Mouse (Mus musculus): ENCODE measurements around the gene Prkg1. TPM values are rescaled to one million over a fixed set of nuclear protein-coding genes. Genes with fewer than 3 reads are reported as not detected.

The Prkg1 gene
- polyA plus RNA-seq, 1 experiment from 2014 or later, result 10.3 TPM

- no peak for ATAC-seq (ENCODE audit: low read depth)
- H3K9me3 ChIP-seq (ENCODE audit: control insufficient read depth, low read length), result no peaks in the 10 kb centered on the region
- H3K4me2 ChIP-seq (ENCODE audit: low read depth, low read length), result no peak overlapping the region
- no peaks in the 10 kb centered on the region for H3K36me3 ChIP-seq (ENCODE audit: control insufficient read depth, insufficient read depth, low read length)
- H3K27me3 ChIP-seq (ENCODE audit: control insufficient read depth, insufficient read depth, low read length), result no peaks in the 10 kb centered on the region
- H3K4me3 ChIP-seq (ENCODE audit: low read depth, low read length), result no peak overlapping the region
- no peak overlapping the region for H3K27ac ChIP-seq (ENCODE audit: low read depth, low read length)
- WGBS, result 83% methylated on average over 6 of the region's 6 CpGs
- H3K9ac ChIP-seq (replicated peaks; ENCODE audit: low read depth, low read length), result no peak overlapping the region
- H3K4me1 ChIP-seq (ENCODE audit: control insufficient read depth, insufficient read depth, low read length), result no peaks in the 10 kb centered on the region
Observed at GRCm38 (mm10) chr19:31698916-31699315, 65.9 kb downstream of the Prkg1 start.

DNA sequence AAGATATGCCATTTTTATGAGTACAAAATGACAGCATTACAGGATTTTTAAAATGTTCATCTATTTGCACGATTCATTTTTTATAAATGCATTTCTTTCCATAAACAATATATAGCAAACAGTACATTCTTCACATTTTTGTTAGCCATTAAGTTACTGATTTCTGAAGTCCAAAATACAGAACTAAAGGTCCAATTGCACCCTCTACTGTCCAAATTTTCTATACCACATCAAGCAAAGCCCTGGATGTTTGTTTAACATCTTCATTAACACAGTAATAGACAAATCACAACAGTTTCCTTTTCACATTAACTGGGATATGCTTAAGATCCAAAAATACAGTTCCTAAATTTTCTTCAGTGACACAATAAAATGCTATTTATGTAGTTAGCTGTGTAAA is 84.0 kb downstream of the Prkg1 start:
- no peak overlapping the region for H3K27ac ChIP-seq (ENCODE audit: low read depth, low read length)
- H3K9me3 ChIP-seq (ENCODE audit: control insufficient read depth, low read length), result no peaks in the 10 kb centered on the region
- H3K4me1 ChIP-seq (ENCODE audit: control insufficient read depth, insufficient read depth, low read length), result no peaks in the 10 kb centered on the region
- no peak overlapping the region for H3K4me3 ChIP-seq (ENCODE audit: low read depth, low read length)
- WGBS, result 33% methylated on average over 1 of the region's 1 CpGs
- H3K27me3 ChIP-seq (ENCODE audit: control insufficient read depth, insufficient read depth, low read length), result no peaks in the 10 kb centered on the region
- H3K4me2 ChIP-seq (ENCODE audit: low read depth, low read length), result no peak overlapping the region
- ATAC-seq (ENCODE audit: low read depth), result no peak
- H3K9ac ChIP-seq (replicated peaks; ENCODE audit: low read depth, low read length), result no peak overlapping the region
- no peaks in the 10 kb centered on the region for H3K36me3 ChIP-seq (ENCODE audit: control insufficient read depth, insufficient read depth, low read length)

DNA sequence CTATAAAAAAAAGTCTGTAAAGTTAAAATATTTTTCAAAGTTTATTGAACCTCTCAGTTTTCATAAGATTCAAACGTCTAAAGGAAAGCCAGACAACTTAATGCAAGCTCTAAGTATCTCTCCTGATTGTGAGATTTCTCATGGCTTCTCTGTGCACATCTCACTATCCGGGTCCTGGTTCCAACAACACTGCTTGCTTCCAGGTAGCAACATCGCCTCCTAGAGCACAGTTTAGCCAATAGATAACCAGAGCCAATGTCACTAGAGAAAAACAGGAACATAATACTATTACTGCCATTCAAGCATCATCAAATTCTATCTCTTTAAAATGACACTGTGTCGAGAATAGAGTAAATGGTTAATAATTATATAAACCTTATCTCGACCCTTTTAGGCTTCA is 86.5 kb downstream of the Prkg1 start:
- Histone ChIP-seq H3K4me1 (ENCODE audit: control insufficient read depth, insufficient read depth, low read length) (no peaks in the 10 kb centered on the region), H3K9ac (replicated peaks; ENCODE audit: low read depth, low read length) (no peak overlapping the region), H3K4me3 (ENCODE audit: low read depth, low read length) (no peak overlapping the region), H3K36me3 (ENCODE audit: control insufficient read depth, insufficient read depth, low read length) (no peaks in the 10 kb centered on the region), H3K27ac (ENCODE audit: low read depth, low read length) (no peak overlapping the region), H3K27me3 (ENCODE audit: control insufficient read depth, insufficient read depth, low read length) (no peaks in the 10 kb centered on the region), H3K9me3 (ENCODE audit: control insufficient read depth, low read length) (no peaks in the 10 kb centered on the region), H3K4me2 (ENCODE audit: low read depth, low read length) (no peak overlapping the region)
- ATAC-seq (ENCODE audit: low read depth), result no peak
- WGBS, result 46% methylated on average over 5 of the region's 5 CpGs

DNA sequence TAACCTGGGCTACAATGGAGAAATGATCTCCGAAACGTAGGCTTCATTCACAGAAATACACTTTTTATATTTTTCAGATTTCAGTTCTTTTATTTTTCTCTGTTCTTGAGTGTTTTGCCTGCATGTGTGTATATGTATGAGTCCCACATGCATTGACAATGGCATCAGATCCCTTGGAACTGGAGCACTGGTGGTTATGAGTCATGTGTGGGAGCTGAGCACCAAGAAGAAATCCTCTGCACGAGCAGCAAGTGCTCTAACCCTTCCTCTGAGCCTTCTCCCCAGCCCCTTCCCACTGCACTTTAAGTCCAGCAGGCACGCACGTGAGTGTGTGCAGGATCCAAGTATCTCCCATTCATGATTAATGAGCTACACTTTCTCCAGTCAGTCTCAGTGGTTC is 93.1 kb downstream of the Prkg1 start:
- no peaks in the 10 kb centered on the region for H3K27me3 ChIP-seq (ENCODE audit: control insufficient read depth, insufficient read depth, low read length)
- no peak overlapping the region for H3K9ac ChIP-seq (replicated peaks; ENCODE audit: low read depth, low read length)
- no peaks in the 10 kb centered on the region for H3K36me3 ChIP-seq (ENCODE audit: control insufficient read depth, insufficient read depth, low read length)
- no peaks in the 10 kb centered on the region for H3K9me3 ChIP-seq (ENCODE audit: control insufficient read depth, low read length)
- H3K27ac ChIP-seq (ENCODE audit: low read depth, low read length), result no peak overlapping the region
- H3K4me1 ChIP-seq (ENCODE audit: control insufficient read depth, insufficient read depth, low read length), result no peaks in the 10 kb centered on the region
- ATAC-seq (ENCODE audit: low read depth), result no peak
- H3K4me2 ChIP-seq (ENCODE audit: low read depth, low read length), result no peak overlapping the region
- no peak overlapping the region for H3K4me3 ChIP-seq (ENCODE audit: low read depth, low read length)
- 73% methylated on average over 5 of the region's 5 CpGs for WGBS

GRCm38 (mm10) chr19:31665007-31665406 is 99.8 kb downstream of the Prkg1 start:
- no peaks in the 10 kb centered on the region for H3K27me3 ChIP-seq (ENCODE audit: control insufficient read depth, insufficient read depth, low read length)
- peak overlapping the region; percentile 48 for H3K4me3 ChIP-seq (ENCODE audit: low read depth, low read length)
- H3K27ac ChIP-seq (ENCODE audit: low read depth, low read length), result peak overlapping the region; percentile 63; the same call in 1 of the 2 replicates
- H3K9ac ChIP-seq (replicated peaks; ENCODE audit: low read depth, low read length), result peak overlapping the region; percentile 68; the same call in 1 of the 2 replicates
- ATAC-seq (ENCODE audit: low read depth), result no peak
- 7% methylated on average over 8 of the region's 8 CpGs for WGBS
- H3K4me2 ChIP-seq (ENCODE audit: low read depth, low read length), result peak overlapping the region; percentile 80
- H3K36me3 ChIP-seq (ENCODE audit: control insufficient read depth, insufficient read depth, low read length), result no peaks in the 10 kb centered on the region
- no peaks in the 10 kb centered on the region for H3K9me3 ChIP-seq (ENCODE audit: control insufficient read depth, low read length)
- peaks cover 13% of the 10 kb centered on the region for H3K4me1 ChIP-seq (ENCODE audit: control insufficient read depth, insufficient read depth, low read length)

DNA sequence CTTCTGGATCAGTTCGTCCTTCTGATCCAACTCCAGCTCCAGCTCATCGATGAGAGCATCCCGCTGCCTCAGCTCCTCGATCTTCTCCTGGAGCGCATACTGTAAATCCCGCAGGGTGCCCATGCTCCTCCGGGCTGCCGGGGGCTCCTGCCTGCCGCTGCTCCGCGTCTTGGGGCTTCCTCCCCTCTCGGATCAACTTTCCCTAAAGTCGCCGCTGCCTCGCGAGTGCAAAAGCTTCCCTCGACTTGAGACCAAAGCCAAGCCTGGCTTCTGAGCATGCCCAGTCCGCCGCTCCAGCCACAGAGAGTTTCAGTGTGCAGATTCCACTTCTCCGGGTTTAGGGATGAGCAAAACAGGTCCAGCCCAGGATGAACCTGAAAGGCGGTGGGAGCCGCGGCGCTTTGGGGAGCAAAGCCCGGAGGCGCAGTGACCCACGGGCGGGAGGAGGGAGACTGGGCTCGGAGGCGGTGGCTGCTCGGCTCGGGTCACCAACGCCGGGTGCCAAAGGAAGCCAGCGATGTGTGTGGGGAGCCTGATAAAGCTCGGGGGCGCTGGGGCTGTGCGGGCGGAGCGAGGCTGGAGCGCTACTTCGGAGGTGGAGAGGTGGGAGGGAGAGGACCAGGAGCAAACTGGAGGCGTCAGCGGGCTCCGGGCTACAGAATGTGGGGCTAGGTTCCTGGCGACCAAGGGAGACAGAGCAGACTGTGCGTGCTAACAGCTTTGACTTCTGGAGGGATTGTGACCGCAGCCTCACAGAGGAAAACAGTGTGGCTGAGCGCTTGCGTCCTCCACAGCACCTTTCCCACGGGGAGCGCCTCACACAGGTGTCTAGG is 100.5 kb downstream of the Prkg1 start:
- H3K4me2 ChIP-seq (ENCODE audit: low read depth, low read length), result peak overlapping the region; percentile 80
- H3K27me3 ChIP-seq (ENCODE audit: control insufficient read depth, insufficient read depth, low read length), result no peaks in the 10 kb centered on the region
- 2% methylated on average over 52 of the region's 52 CpGs for WGBS
- peak overlapping the region; percentile 48 for H3K4me3 ChIP-seq (ENCODE audit: low read depth, low read length)
- H3K27ac ChIP-seq (ENCODE audit: low read depth, low read length), result peak overlapping the region; percentile 63
- peak; percentile 85 for ATAC-seq (ENCODE audit: low read depth)
- no peaks in the 10 kb centered on the region for H3K9me3 ChIP-seq (ENCODE audit: control insufficient read depth, low read length)
- peak overlapping the region; percentile 68 for H3K9ac ChIP-seq (replicated peaks; ENCODE audit: low read depth, low read length)
- no peaks in the 10 kb centered on the region for H3K36me3 ChIP-seq (ENCODE audit: control insufficient read depth, insufficient read depth, low read length)
- H3K4me1 ChIP-seq (ENCODE audit: control insufficient read depth, insufficient read depth, low read length), result peaks cover 13% of the 10 kb centered on the region

- H3K4me2 ChIP-seq (ENCODE audit: low read depth, low read length), result peak overlapping the region; percentile 80
- H3K4me1 ChIP-seq (ENCODE audit: control insufficient read depth, insufficient read depth, low read length), result peaks cover 16% of the 10 kb centered on the region
- no peaks in the 10 kb centered on the region for H3K27me3 ChIP-seq (ENCODE audit: control insufficient read depth, insufficient read depth, low read length)
- no peaks in the 10 kb centered on the region for H3K36me3 ChIP-seq (ENCODE audit: control insufficient read depth, insufficient read depth, low read length)
- peak overlapping the region; percentile 48 for H3K4me3 ChIP-seq (ENCODE audit: low read depth, low read length)
- peak overlapping the region; percentile 68 for H3K9ac ChIP-seq (replicated peaks; ENCODE audit: low read depth, low read length)
- 6% methylated on average over 39 of the region's 39 CpGs for WGBS
- no peaks in the 10 kb centered on the region for H3K9me3 ChIP-seq (ENCODE audit: control insufficient read depth, low read length)
- peak; percentile 86 for ATAC-seq (ENCODE audit: low read depth)
- H3K27ac ChIP-seq (ENCODE audit: low read depth, low read length), result peak overlapping the region; percentile 63
Observed at GRCm38 (mm10) chr19:31663437-31664158, 101.2 kb downstream of the Prkg1 start.

- Histone ChIP-seq H3K4me2 (ENCODE audit: low read depth, low read length) (peak overlapping the region; percentile 80), H3K9ac (replicated peaks; ENCODE audit: low read depth, low read length) (no peak overlapping the region), H3K4me1 (ENCODE audit: control insufficient read depth, insufficient read depth, low read length) (peaks cover 17% of the 10 kb centered on the region), H3K27ac (ENCODE audit: low read depth, low read length) (no peak overlapping the region), H3K9me3 (ENCODE audit: control insufficient read depth, low read length) (no peaks in the 10 kb centered on the region), H3K27me3 (ENCODE audit: control insufficient read depth, insufficient read depth, low read length) (no peaks in the 10 kb centered on the region), H3K36me3 (ENCODE audit: control insufficient read depth, insufficient read depth, low read length) (no peaks in the 10 kb centered on the region), H3K4me3 (ENCODE audit: low read depth, low read length) (peak overlapping the region; percentile 48)
- no peak for ATAC-seq (ENCODE audit: low read depth)
- WGBS, result 50% methylated on average over 2 of the region's 2 CpGs
Observed at GRCm38 (mm10) chr19:31662802-31663201, 102.0 kb downstream of the Prkg1 start.
